Mouse (Mus musculus): Measurements from ENCODE around the gene 1700001C02Rik. TPM values are rescaled to one million over a fixed set of nuclear protein-coding genes. Genes with fewer than 3 reads are reported as not detected.

The 1700001C02Rik gene
- total RNA-seq, 1 experiment from 2014 or later = not detected

DNA sequence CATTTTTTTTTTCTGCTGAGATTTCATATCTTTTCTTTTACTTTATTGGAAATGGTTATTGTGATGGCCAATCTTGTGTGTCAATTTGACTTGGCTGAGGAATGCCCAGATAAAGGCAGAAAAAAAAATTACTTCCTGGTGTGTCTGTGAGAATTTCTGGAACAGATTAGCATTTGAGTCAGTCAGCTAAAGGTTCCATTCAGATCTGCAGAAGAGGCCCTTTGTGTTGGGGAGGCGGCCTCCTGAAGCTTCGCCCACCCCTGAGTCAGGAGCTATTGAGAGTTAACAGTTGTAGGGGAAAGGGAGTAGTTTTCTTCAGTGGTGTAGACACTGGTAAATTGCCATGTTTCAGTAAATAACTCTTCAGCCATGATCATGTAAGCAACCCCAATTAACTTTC lies 29.4 kb downstream of the 1700001C02Rik start:
- DNase-seq = no peak

GRCm38 (mm10) chr5:30496821-30497220 lies 31.0 kb downstream of the 1700001C02Rik start:
- DNase-seq = no peak

DNA sequence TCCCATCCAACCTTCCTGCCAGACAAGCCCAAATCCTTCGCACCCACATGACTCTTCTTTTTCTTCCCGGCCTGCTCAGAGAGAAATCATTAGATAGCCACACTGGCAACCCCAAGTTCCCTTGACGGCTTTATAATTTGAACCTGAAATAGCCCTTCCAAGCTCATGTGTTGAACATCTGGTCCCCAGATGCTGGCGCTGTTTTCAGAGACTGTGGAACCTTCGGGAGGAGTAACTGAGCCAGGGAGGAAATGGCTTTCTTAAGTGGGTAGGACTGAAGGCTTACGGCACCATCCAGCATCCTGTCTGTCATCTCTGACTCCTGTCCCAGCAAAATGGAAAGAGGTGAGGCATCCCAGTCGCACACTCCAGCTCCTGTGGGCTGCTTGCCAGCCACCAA lies 31.5 kb downstream of the 1700001C02Rik start:
- no peak for DNase-seq

- no peak for DNase-seq
These were observed 47.3 kb downstream of the 1700001C02Rik start for GRCm38 (mm10) chr5:30513111-30513510.

- peak; percentile 85 for DNase-seq
These were observed 50.5 kb downstream of the 1700001C02Rik start for GRCm38 (mm10) chr5:30516376-30516775.

- peak; percentile 44 for DNase-seq
These were observed 52.3 kb downstream of the 1700001C02Rik start for GRCm38 (mm10) chr5:30518108-30518507.

DNA sequence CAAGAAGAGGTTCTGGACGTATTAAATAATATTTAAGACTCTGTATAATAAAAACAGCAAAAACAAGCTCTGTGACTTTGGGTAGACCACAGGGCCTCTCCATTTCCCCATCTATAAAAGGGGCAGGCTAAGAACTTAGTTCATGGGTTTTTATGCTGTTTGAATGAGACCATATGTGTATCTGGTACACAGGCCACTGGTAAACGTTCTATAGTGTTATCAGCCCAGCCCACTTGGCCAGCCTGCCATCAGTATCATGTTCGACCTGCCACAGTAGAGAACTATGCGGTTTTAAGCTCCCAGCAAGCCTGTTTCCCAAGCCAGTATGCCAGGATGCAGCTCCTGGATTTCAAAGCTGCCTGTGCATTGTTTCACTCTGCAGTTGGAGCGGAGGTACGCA lies 52.7 kb downstream of the 1700001C02Rik start:
- DNase-seq = no peak

DNA sequence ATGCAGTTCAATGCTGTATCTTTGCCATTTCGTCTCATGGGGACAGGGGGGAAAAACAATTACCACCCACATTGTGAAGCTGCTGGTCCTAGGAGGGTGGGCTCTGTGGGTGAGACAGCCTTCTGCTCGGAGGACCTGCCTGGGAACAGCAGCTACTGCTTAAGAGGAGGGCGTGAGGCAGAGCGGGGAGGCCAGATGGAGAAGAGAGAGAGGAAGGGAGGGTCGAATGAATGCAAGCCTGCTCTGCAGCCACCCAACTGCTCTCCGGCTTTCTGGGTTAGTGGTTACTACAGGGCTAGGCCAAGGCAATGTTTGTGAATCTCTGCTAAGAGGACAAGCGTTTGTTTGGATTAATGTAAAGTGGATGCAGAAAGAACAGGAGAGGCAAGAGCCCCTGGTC lies 53.6 kb downstream of the 1700001C02Rik start:
- no peak for DNase-seq

- peak; percentile 77 for DNase-seq
These were observed 54.4 kb downstream of the 1700001C02Rik start for GRCm38 (mm10) chr5:30520214-30520732.

DNA sequence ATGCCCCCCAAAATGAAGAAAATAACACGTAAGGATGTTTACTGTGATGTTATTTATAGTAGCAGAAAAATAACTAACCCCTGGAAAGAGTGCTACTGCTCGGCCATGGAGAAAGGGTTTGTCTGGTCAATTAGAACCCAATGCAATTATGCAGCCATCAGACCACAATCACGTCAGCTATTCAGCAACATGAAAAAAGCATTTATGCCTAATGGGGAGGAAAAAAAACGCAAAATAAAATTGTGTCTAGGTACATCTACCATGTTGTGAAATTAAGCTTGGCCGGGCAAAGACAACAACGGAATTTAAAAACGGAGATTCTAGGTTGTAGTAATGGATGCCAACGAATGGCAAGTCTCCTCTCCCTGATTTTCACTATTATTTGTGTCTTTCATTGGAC lies 56.6 kb downstream of the 1700001C02Rik start:
- DNase-seq = no peak

DNA sequence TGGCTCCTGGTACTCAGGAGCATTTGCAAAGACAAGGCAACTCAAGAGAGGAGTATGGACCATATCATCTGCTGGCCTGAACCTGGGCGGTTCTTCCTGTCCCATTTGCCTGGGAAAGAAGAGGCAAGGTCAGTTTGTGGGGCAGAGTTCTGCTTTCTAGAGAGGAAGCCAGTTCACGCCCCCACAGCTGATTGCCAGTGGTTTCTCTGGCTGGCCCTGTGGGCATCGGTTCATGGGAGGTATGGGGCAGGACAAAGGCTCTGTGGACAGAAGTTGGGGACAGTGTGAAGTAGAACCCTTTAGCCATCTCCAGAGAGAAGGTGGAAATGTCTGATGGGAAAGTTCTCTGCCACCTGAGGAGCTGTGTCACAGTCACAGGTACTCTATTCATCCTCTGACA lies 57.3 kb downstream of the 1700001C02Rik start:
- DNase-seq = no peak

- DNase-seq = no peak
These were observed 58.4 kb downstream of the 1700001C02Rik start for GRCm38 (mm10) chr5:30524213-30524612.

GRCm38 (mm10) chr5:30525920-30526836 lies 60.3 kb downstream of the 1700001C02Rik start:
- DNase-seq = peak; percentile 25

DNA sequence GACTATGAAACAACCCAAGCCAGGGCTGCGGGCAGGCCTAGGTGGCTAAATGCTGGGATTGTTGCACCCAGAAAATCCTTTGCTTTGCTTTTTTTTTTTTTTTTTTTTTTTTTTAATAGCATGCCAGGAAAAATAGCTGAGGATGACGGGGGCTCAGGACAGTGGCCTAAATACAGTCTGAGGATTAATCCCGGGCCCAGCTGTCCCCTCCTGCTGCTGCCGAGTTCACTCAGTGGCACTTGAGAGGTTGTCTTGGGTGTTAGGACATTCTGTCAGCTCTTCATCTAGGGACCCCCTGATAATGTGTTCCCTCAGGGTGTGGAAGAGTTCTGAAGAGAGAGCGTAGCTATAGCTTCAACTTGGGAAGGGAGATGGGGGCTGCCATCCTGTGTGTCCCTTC lies 61.3 kb downstream of the 1700001C02Rik start:
- no peak for DNase-seq

DNA sequence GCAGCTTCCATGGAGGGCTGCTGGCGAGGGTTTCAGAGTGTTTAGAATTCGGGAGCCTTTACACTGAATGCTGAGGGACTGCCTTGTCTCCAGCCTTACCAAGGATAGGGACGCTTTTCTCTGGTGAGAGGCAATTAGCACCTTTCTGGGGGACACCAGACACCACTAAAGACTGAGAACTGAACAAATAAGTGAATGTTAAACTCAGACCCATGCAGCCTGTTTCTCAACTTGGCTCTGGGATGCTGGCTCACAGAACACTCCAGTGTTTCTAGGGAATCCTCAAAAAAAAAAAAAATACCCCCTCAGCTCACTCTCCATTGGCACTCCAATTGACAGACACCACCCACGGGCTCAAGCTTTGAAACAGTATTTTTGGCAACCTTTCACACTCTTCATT lies 63.1 kb downstream of the 1700001C02Rik start:
- no peak for DNase-seq

Other genes with a start within 250 kb of the 1700001C02Rik start
- 21.4 and 23.7 TPM in 2 replicates for gene Selenoi, start 233.5 kb upstream of the 1700001C02Rik start, total RNA-seq (2021)
- gene Drc1, start 184.7 kb upstream of the 1700001C02Rik start, total RNA-seq (2021) = 0.44 and 0.56 TPM in 2 replicates
- gene Otof, start 4.1 kb upstream of the 1700001C02Rik start, total RNA-seq (2021) = 0.07 and 0.08 TPM in 2 replicates
- gene Cib4, start 79.8 kb downstream of the 1700001C02Rik start, total RNA-seq (2021) = 1.0 and 1.4 TPM in 2 replicates
- gene Kcnk3, start 122.1 kb downstream of the 1700001C02Rik start, total RNA-seq (2021) = 678 and 701 TPM in 2 replicates
- 33.9 and 38.9 TPM in 2 replicates for gene Slc35f6, start 181.9 kb downstream of the 1700001C02Rik start, total RNA-seq (2021)
- 39.0 and 39.1 TPM in 2 replicates for gene Cenpa, start 200.7 kb downstream of the 1700001C02Rik start, total RNA-seq (2021)
- gene Dpysl5, start 245.5 kb downstream of the 1700001C02Rik start, total RNA-seq (2021) = 1.4 and 4.5 TPM in 2 replicates

Measured in adrenal gland, postnatal 14 days (tissue).